Mouse (Mus musculus): ENCODE measurements at regions not wholly inside any gene's neighbourhood (a gene's known extent, or its start where the extent isn't known, plus 50 kb on each side); places are given as distances from the start of the nearest gene placed in this dataset.
A peak's percentile ranks its signal among the peaks of the same experiment; 100 is the strongest.

- ATAC-seq (ENCODE audit: insufficient number of reproducible peaks, low FRiP score, low TSS enrichment) = no peak
Observed at GRCm38 (mm10) chr11:18069348-18070031, 115.8 kb upstream of the Etaa1 start.

- no peak for ATAC-seq (ENCODE audit: insufficient number of reproducible peaks, low FRiP score, low TSS enrichment)
Observed at GRCm38 (mm10) chr11:18068085-18068484, 114.4 kb upstream of the Etaa1 start.

GRCm38 (mm10) chr11:18067676-18068075, 114.0 kb upstream of the Etaa1 start:
- no peak for ATAC-seq (ENCODE audit: insufficient number of reproducible peaks, low FRiP score, low TSS enrichment)

- no peak for ATAC-seq (ENCODE audit: insufficient number of reproducible peaks, low FRiP score, low TSS enrichment)
Observed at GRCm38 (mm10) chr11:18041589-18041988, 87.9 kb upstream of the Etaa1 start.

GRCm38 (mm10) chr11:18031049-18031448, 77.4 kb upstream of the Etaa1 start:
- ATAC-seq (ENCODE audit: insufficient number of reproducible peaks, low FRiP score, low TSS enrichment) = no peak

GRCm38 (mm10) chr11:18022065-18022464, 68.4 kb upstream of the Etaa1 start:
- no peak for ATAC-seq (ENCODE audit: insufficient number of reproducible peaks, low FRiP score, low TSS enrichment)

- ATAC-seq (ENCODE audit: insufficient number of reproducible peaks, low FRiP score, low TSS enrichment) = no peak
Observed at GRCm38 (mm10) chr11:18015239-18015638, 61.6 kb upstream of the Etaa1 start.

- no peak for ATAC-seq (ENCODE audit: insufficient number of reproducible peaks, low FRiP score, low TSS enrichment)
Observed at GRCm38 (mm10) chr11:18014610-18015009, 60.9 kb upstream of the Etaa1 start.

- no peak for ATAC-seq (ENCODE audit: insufficient number of reproducible peaks, low FRiP score, low TSS enrichment)
Observed at GRCm38 (mm10) chr11:18012085-18012484, 58.4 kb upstream of the Etaa1 start.

- peak; percentile 45; the same call in 1 of the 2 replicates for ATAC-seq (ENCODE audit: insufficient number of reproducible peaks, low FRiP score, low TSS enrichment)
Observed at GRCm38 (mm10) chr11:18011101-18011733, 57.5 kb upstream of the Etaa1 start.

GRCm38 (mm10) chr11:18008140-18008539, 54.5 kb upstream of the Etaa1 start:
- no peak for ATAC-seq (ENCODE audit: insufficient number of reproducible peaks, low FRiP score, low TSS enrichment)
